Mouse (Mus musculus) MEL (cell line): Measurements from ENCODE around the gene Gm20696. TPM values are rescaled to one million over a fixed set of nuclear protein-coding genes. Genes with fewer than 3 reads are reported as not detected.

ENCODE experiments used
- DNase-seq: peaks from one replicate; pipeline ENCODE4 v3.0.0; 2011; ENCODE audit warnings: low read depth, low spot score
- H3K27ac ChIP-seq: 2 replicates; pipeline ENCODE4 v1.5.1; 2012; ENCODE audit warnings: low read depth, mild to moderate bottlenecking, control low read depth, low read length, moderate library complexity; ENCODE audit not compliant: control insufficient read depth
- H3K27me3 ChIP-seq, 2 experiments: fragments of 150-350 bp in 1 of 2; sonication (generic) in 1 of 2; 2 replicates each; pipeline ENCODE4 v1.6.1; 2012; ENCODE audit warnings: low read length in 2 of 2, mild to moderate bottlenecking in 2 of 2, improper control_type of control experiment in 1 of 2, moderate library complexity in 1 of 2; ENCODE audit not compliant: insufficient read depth in 2 of 2, control insufficient read depth in 1 of 2
- H3K36me3 ChIP-seq, 2 experiments: 2 replicates each; pipeline ENCODE4 v1.6.1; 2012 to 2014; ENCODE audit warnings: low read length in 2 of 2, improper control_type of control experiment in 1 of 2, inconsistent platforms in 1 of 2, mild to moderate bottlenecking in 1 of 2; ENCODE audit not compliant: insufficient read depth in 2 of 2, control insufficient read depth in 1 of 2
- H3K4me1 ChIP-seq, 2 experiments: fragments of 150-350 bp in 1 of 2; sonication (generic) in 1 of 2; 2 replicates each; pipeline ENCODE4 v1.6.1; 2012; ENCODE audit warnings: low read length in 2 of 2, improper control_type of control experiment in 1 of 2, mild to moderate bottlenecking in 1 of 2; ENCODE audit not compliant: insufficient read depth in 2 of 2, control insufficient read depth in 1 of 2
- H3K4me3 ChIP-seq, 2 experiments: fragments of 150-350 bp in 1 of 2; sonication (generic) in 1 of 2; 2 replicates each; pipeline ENCODE4 v1.5.1; 2012; ENCODE audit warnings: low read depth in 2 of 2, low read length in 2 of 2, mild to moderate bottlenecking in 2 of 2, moderate library complexity in 2 of 2, control low read depth in 1 of 2, improper control_type of control experiment in 1 of 2; ENCODE audit not compliant: control insufficient read depth in 1 of 2, insufficient read depth in 1 of 2
- H3K79me2 ChIP-seq: 2 replicates; pipeline ENCODE4 v1.6.1; 2012; ENCODE audit warnings: mild to moderate bottlenecking, low read length, moderate library complexity; ENCODE audit not compliant: control insufficient read depth, poor library complexity, insufficient read depth
- H3K9ac ChIP-seq: 2 replicates; pipeline ENCODE4 v1.6.1; 2012; ENCODE audit warnings: low read depth, mild to moderate bottlenecking, control low read depth, low read length, moderate library complexity; ENCODE audit not compliant: control insufficient read depth, poor library complexity, severe bottlenecking
- H3K9me3 ChIP-seq: fragments of 150-350 bp; sonication (generic); replicated peaks from 2 replicates; pipeline ENCODE4 v1.6.1; 2012; ENCODE audit warnings: mild to moderate bottlenecking, low read length, improper control_type of control experiment, moderate library complexity; ENCODE audit not compliant: insufficient read depth
- BHLHE40 ChIP-seq: IDR thresholded peaks from 2 replicates; pipeline ENCODE4 v1.6.1; 2012; ENCODE audit warnings: low read depth, mild to moderate bottlenecking, inconsistent platforms, low read length, improper control_type of control experiment, borderline replicate concordance
- CTCF ChIP-seq, 3 experiments: IDR thresholded peaks in 2 of 3; conservative IDR thresholded peaks in 1 of 3; 2 replicates each; pipeline ENCODE4 v1.5.1; 2011 to 2012; ENCODE audit warnings: low read length in 3 of 3, low read depth in 2 of 3, mild to moderate bottlenecking in 2 of 3, improper control_type of control experiment in 1 of 3, inconsistent platforms in 1 of 3, mixed read lengths in 1 of 3, moderate library complexity in 1 of 3; ENCODE audit not compliant: control insufficient read depth in 1 of 3, insufficient read depth in 1 of 3, poor library complexity in 1 of 3, severe bottlenecking in 1 of 3
- E2F4 ChIP-seq: IDR thresholded peaks from 2 replicates; pipeline ENCODE4 v1.6.1; 2011; ENCODE audit warnings: low read depth, low read length, improper control_type of control experiment, borderline replicate concordance
- EP300 ChIP-seq, 2 experiments: IDR thresholded peaks; 2 replicates each; pipeline ENCODE4 v1.6.1; 2011; ENCODE audit warnings: improper control_type of control experiment in 2 of 2, low read length in 2 of 2, low read depth in 1 of 2, mild to moderate bottlenecking in 1 of 2
- ETS1 ChIP-seq: IDR thresholded peaks from 2 replicates; pipeline ENCODE4 v1.6.1; 2012; ENCODE audit warnings: low read depth, mild to moderate bottlenecking, inconsistent platforms, low read length, improper control_type of control experiment, moderate library complexity
- GABPA ChIP-seq: IDR thresholded peaks from 2 replicates; pipeline ENCODE4 v1.6.1; 2012; ENCODE audit warnings: low read depth, mild to moderate bottlenecking, inconsistent platforms, low read length, improper control_type of control experiment, moderate library complexity
- GATA1 ChIP-seq: IDR thresholded peaks from 2 replicates; pipeline ENCODE4 v1.6.1; 2011; ENCODE audit warnings: low read depth, low read length, improper control_type of control experiment
- MAX ChIP-seq: IDR thresholded peaks from 2 replicates; pipeline ENCODE4 v1.6.1; 2011; ENCODE audit warnings: low read length, improper control_type of control experiment
- MAZ ChIP-seq: IDR thresholded peaks from 2 replicates; pipeline ENCODE4 v1.6.1; 2012; ENCODE audit warnings: low read depth, mild to moderate bottlenecking, inconsistent platforms, low read length, improper control_type of control experiment
- MXI1 ChIP-seq: IDR thresholded peaks from 2 replicates; pipeline ENCODE4 v1.6.1; 2011; ENCODE audit warnings: mild to moderate bottlenecking, low read depth, low read length, improper control_type of control experiment
- NELFE ChIP-seq: IDR thresholded peaks from 2 replicates; pipeline ENCODE4 v1.6.1; 2011; ENCODE audit warnings: low read depth, low read length, improper control_type of control experiment
- RAD21 ChIP-seq: IDR thresholded peaks from 2 replicates; pipeline ENCODE4 v1.6.1; 2011; ENCODE audit warnings: mild to moderate bottlenecking, low read depth, low read length, improper control_type of control experiment
- SIN3A ChIP-seq: IDR thresholded peaks from 2 replicates; pipeline ENCODE4 v1.6.1; 2012; ENCODE audit warnings: low read length, improper control_type of control experiment, inconsistent platforms
- TAL1 ChIP-seq: IDR thresholded peaks from 2 replicates; pipeline ENCODE4 v1.6.1; 2012; ENCODE audit warnings: mild to moderate bottlenecking, inconsistent platforms, low read length, moderate library complexity, mixed read lengths
- TCF12 ChIP-seq: IDR thresholded peaks from 2 replicates; pipeline ENCODE4 v1.6.1; 2014; ENCODE audit warnings: low read depth, mild to moderate bottlenecking, inconsistent platforms, low read length, improper control_type of control experiment, moderate library complexity
- ZKSCAN1 ChIP-seq: IDR thresholded peaks from 2 replicates; pipeline ENCODE4 v1.6.1; 2012; ENCODE audit warnings: low read depth, mild to moderate bottlenecking, inconsistent platforms, low read length, improper control_type of control experiment, moderate library complexity
- ZMIZ1 ChIP-seq: IDR thresholded peaks from 2 replicates; pipeline ENCODE4 v1.6.1; 2012; ENCODE audit warnings: low read depth, mild to moderate bottlenecking, inconsistent platforms, low read length, improper control_type of control experiment, moderate library complexity
- ZNF384 ChIP-seq: IDR thresholded peaks from 2 replicates; pipeline ENCODE4 v1.6.1; 2012; ENCODE audit warnings: low read depth, mild to moderate bottlenecking, inconsistent platforms, low read length, improper control_type of control experiment
- polyA plus RNA-seq, 2 experiments: library from polyadenylated mRNA; stranded (reverse) in 1 of 2; unstranded in 1 of 2; fragments of >175 nt in 1 of 2; fragments of >200 nt in 1 of 2; gene quantifications; 2 replicates each; pipeline versions ENCODE4 v1.2.1 to v1.2.4; 2012; ENCODE audit warnings: low replicate concordance in 2 of 2, low read depth in 1 of 2; ENCODE audit not compliant: insufficient read length in 2 of 2, insufficient read depth in 1 of 2, missing spikeins in 1 of 2
- total RNA-seq: library from RNA; depleted of rRNA; stranded (reverse); fragments of 300-350 nt; gene quantifications from 2 replicates; pipeline ENCODE4 v1.2.3, GENCODE M21; 2012

Gene Gm20696
- total and polyA plus RNA-seq, 3 experiments = 0.07 to 0.39 TPM; not detected in 1

DNA sequence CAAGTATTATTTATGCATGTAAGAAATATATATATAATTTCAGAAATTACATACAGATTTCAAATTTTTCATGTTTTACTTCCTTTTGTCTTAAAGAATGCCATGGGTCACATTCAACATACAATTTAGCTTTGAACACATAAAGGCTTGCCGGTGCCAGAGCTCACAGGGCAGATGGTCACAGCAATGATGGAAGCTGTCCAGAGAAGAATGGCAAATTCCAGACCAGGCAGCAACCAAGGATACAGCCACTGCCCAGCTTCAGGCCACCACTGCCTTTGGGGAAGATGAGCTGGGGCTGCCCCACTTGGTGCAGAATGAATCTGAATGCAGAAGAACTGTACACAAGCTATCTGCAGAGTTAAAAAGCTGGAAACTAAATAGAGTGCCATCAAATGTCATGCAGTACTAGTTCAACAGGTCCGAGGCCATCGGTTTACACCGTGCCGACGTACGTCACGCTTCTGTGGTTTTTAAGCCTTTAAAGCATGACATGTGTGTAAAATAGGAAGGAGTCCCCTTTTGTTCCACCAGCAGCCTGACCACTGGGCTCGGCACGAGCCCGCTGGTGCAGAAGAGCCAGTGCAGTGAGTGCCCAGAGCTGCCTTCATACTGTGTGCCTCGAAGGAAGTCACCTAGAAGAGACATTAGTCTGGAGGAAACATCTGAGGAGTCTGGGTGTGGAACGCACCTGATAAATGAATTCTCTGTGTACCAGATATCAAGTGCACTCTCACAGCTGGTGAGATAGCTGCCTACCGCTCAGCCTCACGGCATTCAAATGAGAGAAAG, 383.5 kb downstream of the Gm20696 start:
- Histone ChIP-seq H3K9ac (peak overlapping the region; percentile 14; the same call in 1 of the 2 replicates), H3K9me3 (no peaks in the 10 kb centered on the region), H3K79me2 (no peaks in the 10 kb centered on the region), H3K36me3 (peaks cover 0 to 15% of the 10 kb centered on the region in 2 experiments; a peak in 2 of 4 replicates), H3K27me3 (no peaks in the 10 kb centered on the region), H3K4me1 (peaks cover 7 to 21% of the 10 kb centered on the region in 2 experiments), H3K4me3 (no peak overlapping the region), H3K27ac (peak overlapping the region; percentile 19; the same call in 1 of the 2 replicates)
- DNase-seq = peak; percentile 68
- TF ChIP-seq BHLHE40 = no peak
- TF ChIP-seq GATA1 = peak; percentile 87
- peak; percentile 51 for TF ChIP-seq TAL1
- TF ChIP-seq MAZ = no peak
- peak; percentile 95 for TF ChIP-seq TCF12
- peak; percentile 84 to 85 for TF ChIP-seq EP300 (IDR thresholded peaks at IDR 0.05; ENCODE audit: low read depth in 1 of 2, low read length in 2 of 2)
- TF ChIP-seq SIN3A = peak; percentile 20; the same call in 1 of the 2 replicates
- peak; percentile 92 for TF ChIP-seq ETS1
- TF ChIP-seq CTCF (IDR thresholded peaks at IDR 0.05 in 2 of 3, conservative IDR thresholded peaks at IDR 0.05 in 1 of 3; ENCODE audit: control insufficient read depth in 1 of 3, insufficient read depth in 1 of 3, low read depth in 2 of 3, low read length in 3 of 3, poor library complexity in 1 of 3, severe bottlenecking in 1 of 3) = no peak

DNA sequence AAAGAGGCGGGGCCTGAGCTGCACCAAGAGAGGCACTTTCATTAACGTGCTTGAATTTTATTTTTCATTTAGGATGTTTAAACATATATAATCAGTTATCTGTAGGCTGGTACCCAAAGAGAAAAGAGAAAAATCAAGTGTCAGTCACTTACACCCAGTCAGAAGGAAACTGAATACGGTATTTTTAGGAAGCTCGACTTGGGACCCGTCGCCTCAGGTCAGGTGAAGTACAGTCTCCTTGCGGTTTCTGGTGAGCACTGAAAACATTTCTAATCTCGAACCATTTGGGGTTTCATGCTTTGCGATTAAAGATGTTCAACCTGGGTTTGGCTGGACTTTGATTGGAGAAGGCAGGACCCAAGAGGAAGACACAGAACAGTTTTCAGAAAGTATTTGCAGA, 385.2 kb downstream of the Gm20696 start:
- TF ChIP-seq MAX = no peak
- TF ChIP-seq E2F4 = no peak
- TF ChIP-seq GABPA = no peak
- TF ChIP-seq ZMIZ1 = no peak
- no peak for TF ChIP-seq MXI1
- no peak for TF ChIP-seq ZKSCAN1
- no peak for TF ChIP-seq RAD21
- TF ChIP-seq NELFE = no peak
- no peak for TF ChIP-seq ZNF384
- TF ChIP-seq TCF12 = no peak
- TF ChIP-seq, all 39 proteins: peak for 0
- peaks cover 7 to 21% of the 10 kb centered on the region in 2 experiments for H3K4me1 ChIP-seq
- no peak for DNase-seq
- no peak overlapping the region for H3K9ac ChIP-seq
- no peak overlapping the region for H3K4me3 ChIP-seq
- H3K36me3 ChIP-seq = peaks cover 0 to 15% of the 10 kb centered on the region in 2 experiments; a peak in 2 of 4 replicates
- no peaks in the 10 kb centered on the region for H3K27me3 ChIP-seq
- no peaks in the 10 kb centered on the region for H3K79me2 ChIP-seq
- no peaks in the 10 kb centered on the region for H3K9me3 ChIP-seq
- no peak overlapping the region for H3K27ac ChIP-seq
